Mouse (Mus musculus): ENCODE measurements around the gene Creld2.

- no peak for TF ChIP-seq EP300 (IDR thresholded peaks at IDR 0.05; ENCODE audit: low read depth)
- TF ChIP-seq CTCF (IDR thresholded peaks at IDR 0.05; ENCODE audit: low read depth) = no peak
Observed at GRCm38 (mm10) chr15:88865061-88865460, 45.6 kb downstream of the Creld2 start.

Measured in liver, embryonic 14.5 days (tissue).